Mouse (Mus musculus) left cerebral cortex, adult 6 months (tissue): ENCODE results near the gene Cldn34a. TPM values are rescaled to one million over a fixed set of nuclear protein-coding genes. Genes with fewer than 3 reads are reported as not detected.

Experiments
- long read RNA-seq, 2 experiments: library from polyadenylated mRNA; unstranded; transcript quantifications; one replicate each; pipeline ENCODE4 v2.0.0; 2019 to 2020
- polyA plus RNA-seq: library from polyadenylated mRNA; unstranded; fragments of <200 nt; fragmentation: Nextera tagmentation; gene quantifications from 2 replicates; pipeline ENCODE4 v1.2.3, GENCODE M21; 2021

Cldn34a gene
- polyA plus RNA-seq = not detected in 2 replicates
- long read RNA-seq, experiment 1 = 0 reads
- long read RNA-seq, experiment 2 = 0 reads

DNA sequence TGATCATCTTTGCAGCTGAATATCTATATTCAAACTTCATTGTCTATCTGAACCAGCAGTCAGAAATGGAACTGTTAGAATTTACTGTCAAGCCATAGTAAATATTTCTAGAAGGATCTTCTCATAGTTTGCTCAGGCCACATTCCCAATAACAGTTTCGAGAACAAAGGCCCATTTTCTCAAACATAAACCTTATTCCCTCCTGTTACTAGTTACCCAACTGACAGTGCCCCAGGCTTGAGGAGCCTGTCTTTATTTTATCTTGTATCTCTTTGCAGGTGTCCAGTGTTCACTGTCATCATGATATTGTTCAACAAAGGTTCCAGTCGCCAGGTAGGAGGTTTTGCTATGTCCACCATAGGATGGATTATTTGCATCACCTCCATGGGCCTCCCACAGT lies at the start of gene Cldn34a:
Gene Cldn34a (plus strand): TSS at position 301 of the 400 bp plus-strand sequence.

Other genes with a start within 250 kb of the Cldn34a start
- gene Kantr, start 235.8 kb upstream of the Cldn34a start, polyA plus RNA-seq = 30.1 and 36.7 TPM in 2 replicates
- gene Tspyl2, start 220.9 kb upstream of the Cldn34a start, polyA plus RNA-seq = 8.1 and 19.2 TPM in 2 replicates
- 2.5 and 4.8 TPM in 2 replicates for gene Gpr173, start 194.6 kb upstream of the Cldn34a start, polyA plus RNA-seq
- 25.6 and 35.4 TPM in 2 replicates for gene Shroom2, start 206.1 kb downstream of the Cldn34a start, polyA plus RNA-seq
- 0.09 TPM in 1 of 2 replicates, not detected in the other for gene Gpr143, start 218.6 kb downstream of the Cldn34a start, polyA plus RNA-seq